ENCODE assay signal across 32 mouse cellular contexts in genomic region chr12:33064266-33064665, GRCm38 (mm10). TPM values are rescaled to one million over a fixed set of nuclear protein-coding genes. Genes with fewer than 3 reads are reported as not detected.
DNase-seq lines count a peak whose midpoint lies in the region; ATAC-seq lines count a peak whose summit lies in the region.
"Had no signal": no experiment of that assay in that cellular context is flagged by ENCODE, and none has a peak within 500 bp of the region (broad histone marks: within the 10 kb centered on the region; RNA-seq: fewer than 3 reads in every experiment).

No protein-coding gene starts in this region.

- no peaks in the 10 kb centered on the region for H3K36me3 ChIP-seq in hindbrain, embryonic 13.5 days
- no peaks in the 10 kb centered on the region for H3K36me3 ChIP-seq in hindbrain, embryonic 10.5 days
- H3K36me3 ChIP-seq: forebrain, embryonic 10.5 days; G1E; heart, embryonic 12.5 days; heart, embryonic 15.5 days; hindbrain, embryonic 12.5 days; intestine, embryonic 15.5 days had no signal

- DNase-seq in hindbrain, embryonic 10.5 days (ENCODE audit: low spot score): no peak
- DNase-seq in A20 (ENCODE audit: low read depth, low spot score): peak; percentile 32
- no peak for DNase-seq in thymus, postnatal 4 days
- no peak for DNase-seq in cerebellum, adult 9-11 months
- no peak for DNase-seq in adrenal gland, adult (ENCODE audit: inconsistent age in 2 of 2, low spot score in 1 of 2)
- DNase-seq: adrenal gland, postnatal 10 days; adrenal gland, postnatal 36 days; B cell, adult 2 months; cerebellum, adult 18-20 months; cerebellum, postnatal 10 days; cerebellum, postnatal 36 days; gastrocnemius, adult 2 months; gastrocnemius, postnatal 14 days; heart, adult 18-20 months; heart, postnatal 10 days; heart, postnatal 36 days had no signal

- H3K4me3 ChIP-seq in hindbrain, embryonic 13.5 days: no peak overlapping the region
- H3K4me3 ChIP-seq in hindbrain, embryonic 10.5 days: no peak overlapping the region
- H3K4me3 ChIP-seq: forebrain, embryonic 10.5 days; forebrain, embryonic 13.5 days; gastrocnemius, adult 2 months; heart, embryonic 12.5 days; heart, embryonic 15.5 days; hindbrain, embryonic 12.5 days; intestine, embryonic 15.5 days had no signal

- H3K9me3 ChIP-seq in hindbrain, embryonic 13.5 days: no peaks in the 10 kb centered on the region
- no peaks in the 10 kb centered on the region for H3K9me3 ChIP-seq in hindbrain, embryonic 10.5 days
- H3K9me3 ChIP-seq: forebrain, embryonic 10.5 days; forebrain, embryonic 13.5 days; G1E; heart, embryonic 12.5 days; heart, embryonic 15.5 days; hindbrain, embryonic 12.5 days; intestine, embryonic 15.5 days had no signal

- 64% methylated on average over 2 of the region's 2 CpGs for WGBS in hindbrain, embryonic 13.5 days
- WGBS in hindbrain, embryonic 10.5 days: 71% methylated on average over 2 of the region's 2 CpGs

- H3K27ac ChIP-seq in hindbrain, embryonic 13.5 days: no peak overlapping the region
- no peak overlapping the region for H3K27ac ChIP-seq in hindbrain, embryonic 10.5 days
- H3K27ac ChIP-seq: forebrain, embryonic 10.5 days; forebrain, embryonic 13.5 days; gastrocnemius, adult 2 months; heart, embryonic 15.5 days; hindbrain, embryonic 12.5 days; intestine, embryonic 15.5 days had no signal

- H3K9ac ChIP-seq in hindbrain, embryonic 13.5 days: peak overlapping the region; percentile 19; the same call in 1 of the 2 replicates
- H3K9ac ChIP-seq: forebrain, embryonic 13.5 days; heart, embryonic 12.5 days; heart, embryonic 15.5 days; hindbrain, embryonic 12.5 days; intestine, embryonic 15.5 days had no signal

- H3K27me3 ChIP-seq in hindbrain, embryonic 13.5 days: no peaks in the 10 kb centered on the region
- H3K27me3 ChIP-seq in hindbrain, embryonic 10.5 days (ENCODE audit: insufficient read depth, poor library complexity, severe bottlenecking): no peaks in the 10 kb centered on the region
- H3K27me3 ChIP-seq: CH12.LX; heart, embryonic 12.5 days; heart, embryonic 15.5 days; hindbrain, embryonic 12.5 days; intestine, embryonic 15.5 days had no signal

- H3K4me2 ChIP-seq in hindbrain, embryonic 13.5 days: no peak overlapping the region
- H3K4me2 ChIP-seq: forebrain, embryonic 13.5 days; heart, embryonic 12.5 days; heart, embryonic 15.5 days; hindbrain, embryonic 12.5 days; intestine, embryonic 15.5 days had no signal

- ATAC-seq in hindbrain, embryonic 13.5 days (ENCODE audit: low FRiP score): no peak
- ATAC-seq in granulocyte monocyte progenitor cell, adult 5-6 weeks (replicated peaks; ENCODE audit: poor library complexity, severe bottlenecking): peak; percentile 69
- ATAC-seq in megakaryocyte progenitor cell, adult 5-6 weeks (replicated peaks; ENCODE audit: poor library complexity): peak; percentile 50; the same call in 1 of the 2 replicates
- ATAC-seq: activated CD4-positive, CD25-positive, alpha-beta regulatory T cell, adult 4 months; forebrain, embryonic 13.5 days; forebrain, embryonic 16.5 days; hindbrain, embryonic 16.5 days; intestine, embryonic 15.5 days had no signal

- peaks cover 20% of the 10 kb centered on the region for H3K4me1 ChIP-seq in hindbrain, embryonic 13.5 days (replicated peaks)
- H3K4me1 ChIP-seq in hindbrain, embryonic 10.5 days (replicated peaks): peaks cover 23% of the 10 kb centered on the region

RNA-seq across cellular contexts. Expression of gene Cdhr3, which starts 28.4 kb away (rescaled TPM):
- polyA plus RNA-seq in hindbrain, embryonic 13.5 days (2015; fragmentation: Nextera tagmentation; extraction: Ambion mirVana): 0.25 and 0.26 TPM in 2 replicates
- polyA plus RNA-seq in hindbrain, embryonic 10.5 days (2016; fragmentation: Nextera tagmentation; extraction: Ambion mirVana): 0.05 and 0.27 TPM in 2 replicates
- total RNA-seq in granulocyte monocyte progenitor cell, adult 5-6 weeks (2014; fragmentation: Nextera tagmentation): not detected in 2 replicates
- not detected in 2 replicates for total RNA-seq in granulocyte monocyte progenitor cell, adult 5-6 weeks (2017)
- not detected in 2 replicates for total RNA-seq in megakaryocyte progenitor cell, adult 5-6 weeks (2015)
- not detected in 2 replicates for total RNA-seq in megakaryocyte progenitor cell, adult 5-6 weeks (2017)
- total RNA-seq: adrenal gland, adult 18-20 months had no signal
- polyA plus RNA-seq: embryonic facial prominence, embryonic 11.5 days; forebrain, embryonic 10.5 days; G1E; intestine, embryonic 15.5 days had no signal
